Mouse (Mus musculus): Measurements from ENCODE around the gene Cutal. TPM values are rescaled to one million over a fixed set of nuclear protein-coding genes. Genes with fewer than 3 reads are reported as not detected.
"Not testable (repeated sequence)": the region's sequence is repeated elsewhere in the genome, so short reads cannot be mapped to it uniquely, and the experiment has no call there.

The Cutal gene
- 33.2 TPM for polyA plus RNA-seq (2021)

- peak; percentile 14 for ATAC-seq
- no peaks in the 10 kb centered on the region for H3K27me3 ChIP-seq
- POLR2A ChIA-PET: interaction anchor here (0.6 to 1.3 kb wide), 2 partner anchors 23 to 47 kb away, joined by 3 read pairs; no protein-coding TSS in a partner anchor
- no peak for DNase-seq (ENCODE audit: low read depth, low spot score)
- CTCF ChIA-PET: no interaction called here
- no peak for TF ChIP-seq CTCF (IDR thresholded peaks at IDR 0.05)
- in situ Hi-C loops (cut with MboI; ENCODE audit: low pct_unique_long_range_greater_than_20kb): no loop called here
Measured at GRCm38 (mm10) chr2:34874271-34874670, at the start of gene Cutal. Gene Cutal (plus strand): TSS chr2:34874396.

DNA sequence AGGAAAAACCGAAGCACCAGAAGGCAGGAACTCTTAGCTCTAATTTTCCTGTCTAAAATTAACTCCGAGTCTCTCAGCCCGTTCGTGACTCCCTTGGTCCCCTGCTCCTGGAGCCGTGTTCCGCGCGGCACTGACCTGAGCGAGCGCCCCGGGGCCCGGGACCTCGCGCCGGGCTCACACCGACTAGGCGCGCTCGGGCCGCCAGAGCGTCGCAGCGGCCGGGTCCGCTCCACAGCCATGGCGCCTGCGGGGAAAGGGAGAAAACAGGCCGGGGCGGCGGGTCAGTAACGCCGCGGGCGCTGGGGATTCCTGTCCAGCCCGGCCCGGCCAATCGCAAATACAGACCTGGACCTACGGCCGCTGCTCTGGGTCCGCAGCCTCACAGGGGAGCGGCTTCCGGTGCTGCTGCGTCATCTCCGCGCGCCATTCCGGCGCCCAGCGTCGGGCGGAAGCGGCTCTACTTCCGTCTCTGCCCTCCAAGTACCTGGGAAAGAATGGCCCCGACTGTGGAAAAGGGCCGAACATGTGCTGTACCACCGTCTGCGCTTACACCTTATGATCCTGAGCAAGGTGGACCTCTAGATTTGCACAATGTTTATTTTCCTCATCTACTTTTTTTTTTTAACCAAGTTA, 48.3 kb upstream of the Cutal start, which contains the start of gene Fbxw2:
TSS of gene Fbxw2 (minus strand) at position 485 of the 633 bp plus-strand sequence.
- in situ Hi-C loops (cut with MboI; ENCODE audit: low pct_unique_long_range_greater_than_20kb): no loop called here
- ATAC-seq: peak; percentile 90
- no peak for TF ChIP-seq CTCF (IDR thresholded peaks at IDR 0.05)
- peak; percentile 49 for DNase-seq (ENCODE audit: low read depth, low spot score)
- H3K27me3 ChIP-seq: no peaks in the 10 kb centered on the region
- ChIA-PET POLR2A (interaction anchor here (0.8 kb wide), 1 partner anchor 8 kb away, joined by 3 read pairs; no protein-coding TSS in a partner anchor), CTCF (no interaction called here)

GRCm38 (mm10) chr2:34826460-34827231, 47.5 kb upstream of the Cutal start:
- ChIA-PET POLR2A (interaction anchor here (0.8 to 1.1 kb wide), 3 partner anchors 8 to 53 kb away, joined by 3 read pairs; partner anchors contain the start of genes Cutal and Psmd5), CTCF (interaction anchor here (0.9 to 2.3 kb wide), 2 partner anchors 10 to 43 kb away, joined by 3 to 5 read pairs; no protein-coding TSS in a partner anchor)
- DNase-seq (ENCODE audit: low read depth, low spot score): no peak
- in situ Hi-C loops (cut with MboI; ENCODE audit: low pct_unique_long_range_greater_than_20kb): no loop called here
- no peak for TF ChIP-seq CTCF (IDR thresholded peaks at IDR 0.05)
- no peaks in the 10 kb centered on the region for H3K27me3 ChIP-seq
- ATAC-seq: no peak

DNA sequence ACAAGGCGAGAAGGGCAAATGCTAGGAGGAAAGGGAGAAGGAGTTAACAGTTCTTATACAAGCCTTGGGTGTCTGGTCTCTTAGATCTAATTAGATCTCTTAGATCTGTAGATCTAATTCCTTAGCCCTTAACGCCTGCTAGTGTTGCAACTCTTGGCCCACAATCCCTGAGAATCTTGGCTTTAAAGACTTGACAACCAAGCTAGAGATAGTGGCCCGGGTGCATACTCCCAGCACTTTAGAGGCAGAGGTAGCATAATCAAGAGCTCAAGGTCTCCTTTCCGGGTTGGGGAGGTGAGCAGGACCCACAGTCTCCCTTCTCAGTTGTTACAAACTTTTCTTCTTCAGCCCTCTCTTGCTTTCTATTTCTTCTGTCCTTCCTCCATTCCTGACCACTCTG, 46.6 kb upstream of the Cutal start:
- CTCF ChIA-PET: interaction anchor here (1.3 to 2.3 kb wide), 2 partner anchors 10 to 11 kb away, joined by 3 to 5 read pairs; no protein-coding TSS in a partner anchor
- no peak for ATAC-seq
- in situ Hi-C loops (cut with MboI; ENCODE audit: low pct_unique_long_range_greater_than_20kb): no loop called here

DNA sequence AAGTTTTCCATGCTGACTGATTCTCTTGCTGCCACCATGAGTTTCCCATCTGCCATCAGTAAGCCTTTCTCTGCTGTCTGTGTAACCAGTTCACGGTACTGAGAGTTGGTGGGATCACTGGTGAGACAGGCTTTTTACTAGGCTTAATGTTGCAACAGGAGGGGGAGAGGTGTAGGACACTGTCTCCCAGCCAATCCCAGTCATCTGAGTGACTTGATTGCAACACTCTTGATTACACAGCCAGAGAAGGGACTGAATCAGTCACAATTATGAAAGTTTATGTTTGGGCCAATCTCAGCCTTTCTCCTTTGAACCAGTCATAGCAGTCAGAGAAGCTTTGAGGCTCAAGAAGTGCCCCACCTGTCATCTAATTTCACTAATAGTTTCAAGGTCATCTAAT, 46.2 kb upstream of the Cutal start:
- POLR2A ChIA-PET: interaction anchor here (1.4 kb wide), 1 partner anchor 43 kb away, joined by 3 read pairs; no protein-coding TSS in a partner anchor
- H3K27me3 ChIP-seq: no peaks in the 10 kb centered on the region
- no peak for TF ChIP-seq CTCF (IDR thresholded peaks at IDR 0.05)
- no peak for DNase-seq (ENCODE audit: low read depth, low spot score)
- ATAC-seq: no peak
- CTCF ChIA-PET: interaction anchor here (1.3 to 2.3 kb wide), 2 partner anchors 10 to 11 kb away, joined by 3 to 5 read pairs; no protein-coding TSS in a partner anchor
- in situ Hi-C loops (cut with MboI; ENCODE audit: low pct_unique_long_range_greater_than_20kb): no loop called here

More for the DNA sequence above, 46.6 kb upstream of the Cutal start:
- TF ChIP-seq CTCF (IDR thresholded peaks at IDR 0.05): no peak
- no peak for DNase-seq (ENCODE audit: low read depth, low spot score)
- H3K27me3 ChIP-seq: no peaks in the 10 kb centered on the region
- POLR2A ChIA-PET: interaction anchor here (1.1 to 1.4 kb wide), 2 partner anchors 44 to 47 kb away, joined by 3 read pairs; partner anchors contain the start of genes Cutal and Psmd5

DNA sequence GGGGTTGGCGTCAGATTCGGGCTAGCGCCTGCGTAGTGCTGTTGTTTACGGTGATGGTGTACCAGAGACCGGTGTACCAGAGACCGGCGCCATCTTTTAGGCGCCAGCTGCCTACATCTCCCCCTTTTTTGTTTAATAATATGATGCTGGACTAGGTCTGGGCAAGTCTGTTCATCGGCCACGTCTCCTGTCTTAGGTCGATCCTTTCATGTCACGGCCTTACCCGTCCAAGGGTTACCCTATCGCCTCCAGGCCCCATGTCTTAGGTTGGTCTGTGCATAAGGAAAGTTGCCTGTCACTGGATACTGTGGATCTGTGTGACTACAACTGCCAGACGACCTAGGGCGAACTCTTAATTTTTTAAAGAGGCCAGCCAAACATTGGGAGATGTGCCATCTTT, 44.1 kb upstream of the Cutal start:
- POLR2A ChIA-PET; in situ Hi-C loops (cut with MboI; ENCODE audit: low pct_unique_long_range_greater_than_20kb); H3K27me3 ChIP-seq; CTCF ChIA-PET; ATAC-seq; DNase-seq (ENCODE audit: low read depth, low spot score): not testable (repeated sequence)

- ATAC-seq; POLR2A ChIA-PET; H3K27me3 ChIP-seq; CTCF ChIA-PET; DNase-seq (ENCODE audit: low read depth, low spot score); in situ Hi-C loops (cut with MboI; ENCODE audit: low pct_unique_long_range_greater_than_20kb): not testable (repeated sequence)
Measured at GRCm38 (mm10) chr2:34832766-34833457, 41.3 kb upstream of the Cutal start, which contains the start of gene Gm34653. Gene Gm34653 (plus strand): TSS chr2:34833007.

- DNase-seq (ENCODE audit: low read depth, low spot score) (no peak), ATAC-seq (no peak)
- in situ Hi-C loops (cut with MboI; ENCODE audit: low pct_unique_long_range_greater_than_20kb): no loop called here
- TF ChIP-seq CTCF (IDR thresholded peaks at IDR 0.05): no peak
- POLR2A ChIA-PET: no interaction called here
- CTCF ChIA-PET: no interaction called here
- H3K27me3 ChIP-seq: peaks cover 16% of the 10 kb centered on the region
Measured at GRCm38 (mm10) chr2:34833624-34834023, 40.6 kb upstream of the Cutal start.

- ChIA-PET POLR2A (no interaction called here), CTCF (no interaction called here)
- no peak for ATAC-seq
- peaks cover 18% of the 10 kb centered on the region for H3K27me3 ChIP-seq
- in situ Hi-C loops (cut with MboI; ENCODE audit: low pct_unique_long_range_greater_than_20kb): no loop called here
- DNase-seq (ENCODE audit: low read depth, low spot score): no peak
- TF ChIP-seq CTCF (IDR thresholded peaks at IDR 0.05): no peak
Measured at GRCm38 (mm10) chr2:34835669-34836068, 38.5 kb upstream of the Cutal start.

DNA sequence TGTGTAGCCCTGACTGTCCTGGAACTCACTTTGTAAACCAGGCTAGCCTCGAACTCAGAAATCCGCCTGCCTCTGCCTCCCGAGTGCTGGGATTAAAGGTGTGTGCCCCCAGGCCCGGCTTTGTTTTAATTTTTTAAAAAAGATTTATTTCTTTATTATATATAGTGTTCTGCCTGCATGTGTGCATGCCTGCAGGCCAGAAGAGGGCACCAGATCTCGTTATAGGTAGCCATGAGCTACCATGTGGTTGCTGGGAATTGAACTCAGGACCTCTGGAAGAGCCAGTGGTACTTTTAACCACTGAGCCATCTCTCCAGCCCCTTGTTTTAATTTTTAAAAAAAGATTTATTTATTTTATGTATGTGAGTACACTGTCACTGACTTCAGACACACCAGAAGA, 34.1 kb upstream of the Cutal start:
- H3K27me3 ChIP-seq: peaks cover 21% of the 10 kb centered on the region
- ATAC-seq; POLR2A ChIA-PET; DNase-seq (ENCODE audit: low read depth, low spot score); in situ Hi-C loops (cut with MboI; ENCODE audit: low pct_unique_long_range_greater_than_20kb): not testable (repeated sequence)
- CTCF ChIA-PET: interaction anchor here (1.0 kb wide), 1 partner anchor 9 kb away, joined by 3 read pairs; no protein-coding TSS in a partner anchor
- peak; percentile 56 for TF ChIP-seq CTCF (IDR thresholded peaks at IDR 0.05)

All from Patski (cell line).